Mouse (Mus musculus): ENCODE measurements around the gene Ears2. TPM values are rescaled to one million over a fixed set of nuclear protein-coding genes. Genes with fewer than 3 reads are reported as not detected.

The Ears2 gene
- polyA plus RNA-seq, 1 experiment from 2014 or later, result 14.5 TPM

DNA sequence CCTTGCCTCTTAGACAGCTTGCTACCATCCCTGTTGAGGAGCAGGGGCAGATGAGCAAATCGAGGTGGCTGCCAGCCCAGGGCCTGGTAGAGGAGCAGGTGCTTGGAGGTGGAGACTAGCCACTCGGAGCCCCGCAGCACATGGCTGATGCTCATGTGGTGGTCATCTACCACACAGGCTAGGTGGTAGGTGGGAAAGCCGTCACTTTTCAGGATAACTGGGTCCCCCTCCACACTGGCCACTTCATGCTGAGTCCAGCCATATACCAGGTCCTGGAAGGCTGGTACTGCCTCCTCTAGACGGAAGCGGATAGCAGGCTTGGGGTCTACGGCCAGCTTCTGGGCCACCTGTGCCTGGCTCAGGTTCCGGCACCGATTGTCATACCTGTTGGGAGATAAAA is 18.9 kb downstream of the Ears2 start:
- Histone ChIP-seq H3K4me1 (replicated peaks; ENCODE audit: control insufficient read depth, insufficient read depth, low read length) (no peaks in the 10 kb centered on the region), H3K9me3 (ENCODE audit: control insufficient read depth, low read length) (no peaks in the 10 kb centered on the region), H3K9ac (ENCODE audit: low read depth, low read length) (no peak overlapping the region), H3K27ac (ENCODE audit: low read depth, low read length) (no peak overlapping the region), H3K36me3 (ENCODE audit: control insufficient read depth, insufficient read depth, low read length) (0 out of 2 replicates have a peak, but pooled peaks cover 2% of the 10 kb centered on the region), H3K4me3 (ENCODE audit: low read depth, low read length) (no peak overlapping the region), H3K4me2 (replicated peaks; ENCODE audit: low read depth, low read length) (no peak overlapping the region), H3K27me3 (ENCODE audit: control insufficient read depth, insufficient read depth, low read length) (no peaks in the 10 kb centered on the region)
- no peak for DNase-seq (ENCODE audit: low spot score)
- no peak for ATAC-seq (ENCODE audit: low FRiP score)
- WGBS, result 94% methylated on average over 9 of the region's 9 CpGs

DNA sequence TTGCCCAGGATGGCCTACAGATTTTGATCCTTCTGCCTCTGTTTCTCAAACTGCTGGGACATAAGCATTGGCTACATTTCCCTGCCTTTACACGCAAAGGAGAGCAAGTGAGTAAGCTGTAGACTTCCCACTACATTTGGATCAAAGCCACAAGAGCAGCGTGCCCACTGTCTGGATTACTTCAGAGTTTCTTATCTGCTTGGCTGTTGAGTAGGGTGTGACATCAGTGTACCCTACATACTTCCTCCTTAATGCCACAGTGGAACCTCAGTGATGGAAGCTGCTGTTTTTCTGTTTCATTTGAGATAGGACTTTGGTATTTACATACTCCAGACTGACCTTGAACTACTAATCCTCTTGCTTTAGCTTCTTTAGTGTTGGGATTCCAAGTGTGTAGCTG is 20.2 kb downstream of the Ears2 start:
- DNase-seq (ENCODE audit: low spot score) (no peak), ATAC-seq (ENCODE audit: low FRiP score) (no peak)
- H3K27ac ChIP-seq (ENCODE audit: low read depth, low read length), result no peak overlapping the region
- WGBS, result 95% methylated on average over 2 of the region's 2 CpGs
- H3K9me3 ChIP-seq (ENCODE audit: control insufficient read depth, low read length), result no peaks in the 10 kb centered on the region
- H3K36me3 ChIP-seq (ENCODE audit: control insufficient read depth, insufficient read depth, low read length), result 0 out of 2 replicates have a peak, but pooled peaks cover 2% of the 10 kb centered on the region
- H3K4me2 ChIP-seq (replicated peaks; ENCODE audit: low read depth, low read length), result no peak overlapping the region
- no peaks in the 10 kb centered on the region for H3K27me3 ChIP-seq (ENCODE audit: control insufficient read depth, insufficient read depth, low read length)
- no peak overlapping the region for H3K4me3 ChIP-seq (ENCODE audit: low read depth, low read length)
- H3K9ac ChIP-seq (ENCODE audit: low read depth, low read length), result no peak overlapping the region
- H3K4me1 ChIP-seq (replicated peaks; ENCODE audit: control insufficient read depth, insufficient read depth, low read length), result no peaks in the 10 kb centered on the region

DNA sequence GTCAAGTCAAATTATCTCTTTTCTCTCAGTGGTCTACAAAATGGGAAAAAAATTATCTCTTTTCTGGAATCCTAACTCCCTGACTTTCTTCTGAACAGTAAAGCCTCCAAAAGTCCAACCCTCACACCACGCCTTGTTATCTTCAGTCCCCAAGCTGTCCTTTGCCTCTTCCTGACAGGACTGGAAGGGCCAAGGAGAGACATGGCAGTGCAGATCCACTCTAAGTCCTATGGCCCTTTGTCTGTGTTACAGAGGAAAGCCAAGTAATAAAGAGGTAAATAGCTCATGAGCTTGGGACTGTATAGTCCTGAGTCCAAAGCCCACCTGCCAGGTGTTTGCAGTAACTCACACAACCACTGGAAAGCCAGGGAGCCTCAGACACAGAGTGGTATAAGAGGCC is 21.4 kb downstream of the Ears2 start:
- no peak overlapping the region for H3K4me3 ChIP-seq (ENCODE audit: low read depth, low read length)
- H3K4me2 ChIP-seq (replicated peaks; ENCODE audit: low read depth, low read length), result no peak overlapping the region
- no peak overlapping the region for H3K27ac ChIP-seq (ENCODE audit: low read depth, low read length)
- no peaks in the 10 kb centered on the region for H3K4me1 ChIP-seq (replicated peaks; ENCODE audit: control insufficient read depth, insufficient read depth, low read length)
- no peak overlapping the region for H3K9ac ChIP-seq (ENCODE audit: low read depth, low read length)
- 95% methylated on average over 1 of the region's 1 CpGs for WGBS
- DNase-seq (ENCODE audit: low spot score) (no peak), ATAC-seq (ENCODE audit: low FRiP score) (no peak)
- H3K36me3 ChIP-seq (ENCODE audit: control insufficient read depth, insufficient read depth, low read length), result no peaks in the 10 kb centered on the region
- no peaks in the 10 kb centered on the region for H3K9me3 ChIP-seq (ENCODE audit: control insufficient read depth, low read length)
- no peaks in the 10 kb centered on the region for H3K27me3 ChIP-seq (ENCODE audit: control insufficient read depth, insufficient read depth, low read length)

DNA sequence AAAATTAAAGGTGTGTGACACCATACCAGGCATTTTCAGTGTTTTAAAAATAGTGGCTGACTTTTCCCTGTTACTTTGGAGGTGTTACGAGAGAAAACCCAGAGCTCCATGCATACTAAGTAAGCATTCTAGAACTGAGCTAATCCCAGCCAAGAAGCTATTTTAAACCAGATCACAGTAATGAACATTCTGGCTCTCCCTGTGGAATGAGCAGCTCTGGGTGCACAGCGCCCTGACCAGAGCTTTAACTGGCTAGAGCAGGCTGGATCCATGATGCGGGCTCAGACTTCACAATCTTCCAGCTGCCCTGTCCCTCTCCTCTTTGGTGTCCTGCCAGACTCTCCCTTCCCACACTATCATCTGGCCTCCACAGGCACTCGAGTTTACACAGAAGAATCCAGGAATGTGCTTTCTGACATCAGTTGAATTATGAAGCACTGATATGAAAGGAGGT is 21.9 kb downstream of the Ears2 start:
- no peaks in the 10 kb centered on the region for H3K9me3 ChIP-seq (ENCODE audit: control insufficient read depth, low read length)
- no peak overlapping the region for H3K27ac ChIP-seq (ENCODE audit: low read depth, low read length)
- H3K36me3 ChIP-seq (ENCODE audit: control insufficient read depth, insufficient read depth, low read length), result no peaks in the 10 kb centered on the region
- no peak for ATAC-seq (ENCODE audit: low FRiP score)
- H3K27me3 ChIP-seq (ENCODE audit: control insufficient read depth, insufficient read depth, low read length), result no peaks in the 10 kb centered on the region
- H3K4me2 ChIP-seq (replicated peaks; ENCODE audit: low read depth, low read length), result no peak overlapping the region
- DNase-seq (ENCODE audit: low spot score), result no peak
- no peak overlapping the region for H3K4me3 ChIP-seq (ENCODE audit: low read depth, low read length)
- H3K9ac ChIP-seq (ENCODE audit: low read depth, low read length), result no peak overlapping the region
- 96% methylated on average over 4 of the region's 4 CpGs for WGBS
- no peaks in the 10 kb centered on the region for H3K4me1 ChIP-seq (replicated peaks; ENCODE audit: control insufficient read depth, insufficient read depth, low read length)

DNA sequence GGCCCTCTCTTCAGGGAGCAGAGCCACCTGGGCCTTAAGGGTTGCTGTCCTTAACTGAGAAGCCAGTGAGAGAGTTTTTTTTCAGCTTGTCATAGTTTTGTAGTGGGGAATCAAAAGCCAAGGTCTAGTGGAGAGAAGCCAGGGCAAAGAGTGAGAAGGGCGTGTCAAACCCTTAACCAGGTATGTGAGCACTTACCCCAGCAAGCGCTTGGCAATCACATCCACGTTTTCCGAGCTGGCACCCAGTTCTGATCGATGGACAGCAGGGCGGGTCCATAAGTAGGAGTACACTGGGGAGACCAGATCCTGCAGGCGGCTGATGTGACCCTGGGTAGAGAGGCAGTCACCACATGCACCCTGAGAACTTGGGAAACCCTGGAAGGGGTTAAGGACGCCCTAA is 23.0 kb downstream of the Ears2 start:
- H3K4me3 ChIP-seq (ENCODE audit: low read depth, low read length), result no peak overlapping the region
- H3K9ac ChIP-seq (ENCODE audit: low read depth, low read length), result no peak overlapping the region
- H3K27me3 ChIP-seq (ENCODE audit: control insufficient read depth, insufficient read depth, low read length), result no peaks in the 10 kb centered on the region
- no peak for DNase-seq (ENCODE audit: low spot score)
- ATAC-seq (ENCODE audit: low FRiP score), result no peak
- no peak overlapping the region for H3K27ac ChIP-seq (ENCODE audit: low read depth, low read length)
- no peaks in the 10 kb centered on the region for H3K4me1 ChIP-seq (replicated peaks; ENCODE audit: control insufficient read depth, insufficient read depth, low read length)
- no peak overlapping the region for H3K4me2 ChIP-seq (replicated peaks; ENCODE audit: low read depth, low read length)
- no peaks in the 10 kb centered on the region for H3K36me3 ChIP-seq (ENCODE audit: control insufficient read depth, insufficient read depth, low read length)
- WGBS, result 86% methylated on average over 8 of the region's 8 CpGs
- H3K9me3 ChIP-seq (ENCODE audit: control insufficient read depth, low read length), result no peaks in the 10 kb centered on the region

DNA sequence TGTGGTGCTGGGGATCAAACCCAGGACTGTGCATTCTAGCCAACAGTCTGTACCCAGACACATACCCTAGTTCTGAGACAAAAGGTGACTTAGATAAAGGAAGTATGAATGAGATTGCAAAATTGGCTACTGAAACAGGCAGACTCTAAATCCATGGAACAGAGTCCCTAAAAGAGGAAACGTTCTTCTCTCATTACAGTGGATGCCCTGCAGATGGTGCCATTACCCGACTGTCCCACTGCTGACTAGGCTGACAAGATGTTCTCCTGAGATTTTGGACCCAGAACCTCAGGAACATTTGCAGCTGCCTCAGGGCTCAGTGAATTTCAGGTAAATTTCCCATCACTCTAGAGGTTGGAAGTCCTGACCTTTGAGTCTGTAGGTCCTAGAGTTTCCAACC is 32.7 kb downstream of the Ears2 start:
- Histone ChIP-seq H3K27me3 (ENCODE audit: control insufficient read depth, insufficient read depth, low read length) (no peaks in the 10 kb centered on the region), H3K4me1 (replicated peaks; ENCODE audit: control insufficient read depth, insufficient read depth, low read length) (no peaks in the 10 kb centered on the region), H3K36me3 (ENCODE audit: control insufficient read depth, insufficient read depth, low read length) (no peaks in the 10 kb centered on the region), H3K4me2 (replicated peaks; ENCODE audit: low read depth, low read length) (no peak overlapping the region), H3K9me3 (ENCODE audit: control insufficient read depth, low read length) (no peaks in the 10 kb centered on the region), H3K9ac (ENCODE audit: low read depth, low read length) (no peak overlapping the region), H3K4me3 (ENCODE audit: low read depth, low read length) (no peak overlapping the region), H3K27ac (ENCODE audit: low read depth, low read length) (no peak overlapping the region)
- ATAC-seq (ENCODE audit: low FRiP score), result no peak
- DNase-seq (ENCODE audit: low spot score), result no peak
- 39% methylated on average over 2 of the region's 2 CpGs for WGBS

DNA sequence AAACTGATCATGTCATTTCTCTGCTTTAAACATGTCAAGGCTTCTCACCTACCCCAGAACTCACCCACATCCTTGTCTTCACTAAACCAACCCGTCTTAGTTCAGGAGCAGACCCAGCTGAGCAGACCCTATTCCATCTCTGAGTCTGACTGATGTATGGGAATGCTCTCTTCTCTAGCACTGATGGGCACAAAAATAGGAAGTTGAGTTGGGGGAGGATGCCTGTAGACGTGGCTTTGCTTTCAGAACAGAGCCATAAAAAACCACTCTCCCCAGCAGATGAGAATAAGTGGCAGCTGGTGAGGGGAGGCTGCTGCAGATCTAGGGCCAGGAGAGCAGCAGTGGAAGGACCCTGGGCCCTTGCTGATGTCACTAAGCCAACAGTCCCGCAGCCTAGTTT is 33.7 kb downstream of the Ears2 start:
- Histone ChIP-seq H3K4me3 (ENCODE audit: low read depth, low read length) (no peak overlapping the region), H3K4me2 (replicated peaks; ENCODE audit: low read depth, low read length) (no peak overlapping the region), H3K36me3 (ENCODE audit: control insufficient read depth, insufficient read depth, low read length) (no peaks in the 10 kb centered on the region), H3K9ac (ENCODE audit: low read depth, low read length) (no peak overlapping the region), H3K27me3 (ENCODE audit: control insufficient read depth, insufficient read depth, low read length) (no peaks in the 10 kb centered on the region), H3K4me1 (replicated peaks; ENCODE audit: control insufficient read depth, insufficient read depth, low read length) (no peaks in the 10 kb centered on the region), H3K9me3 (ENCODE audit: control insufficient read depth, low read length) (no peaks in the 10 kb centered on the region), H3K27ac (ENCODE audit: low read depth, low read length) (no peak overlapping the region)
- ATAC-seq (ENCODE audit: low FRiP score) (no peak), DNase-seq (ENCODE audit: low spot score) (no peak)
- WGBS, result 81% methylated on average over 3 of the region's 3 CpGs

DNA sequence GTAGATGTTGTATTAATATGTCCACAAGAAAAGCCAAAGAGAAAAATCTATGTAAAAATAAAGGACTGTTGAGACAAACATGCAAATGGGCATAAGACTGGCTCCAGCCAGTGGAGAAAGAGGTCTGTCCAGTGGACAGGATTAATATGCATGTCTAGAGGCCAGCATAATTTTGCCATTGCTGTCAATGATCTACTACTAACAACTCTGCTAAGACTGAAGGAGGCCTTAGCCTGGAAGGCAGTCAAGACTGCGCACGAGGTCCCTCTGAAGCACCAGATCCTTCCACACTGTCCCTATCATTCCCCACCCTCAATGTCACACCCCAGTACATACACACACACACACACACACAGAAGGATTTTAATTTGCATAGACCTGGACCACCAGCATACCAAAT is 44.9 kb downstream of the Ears2 start:
- Histone ChIP-seq H3K4me2 (replicated peaks; ENCODE audit: low read depth, low read length) (no peak overlapping the region), H3K9me3 (ENCODE audit: control insufficient read depth, low read length) (no peaks in the 10 kb centered on the region), H3K4me1 (replicated peaks; ENCODE audit: control insufficient read depth, insufficient read depth, low read length) (no peaks in the 10 kb centered on the region), H3K4me3 (ENCODE audit: low read depth, low read length) (no peak overlapping the region), H3K36me3 (ENCODE audit: control insufficient read depth, insufficient read depth, low read length) (no peaks in the 10 kb centered on the region), H3K9ac (ENCODE audit: low read depth, low read length) (no peak overlapping the region), H3K27ac (ENCODE audit: low read depth, low read length) (no peak overlapping the region), H3K27me3 (ENCODE audit: control insufficient read depth, insufficient read depth, low read length) (no peaks in the 10 kb centered on the region)
- no peak for ATAC-seq (ENCODE audit: low FRiP score)
- 95% methylated on average over 2 of the region's 2 CpGs for WGBS
- DNase-seq (ENCODE audit: low spot score), result no peak

DNA sequence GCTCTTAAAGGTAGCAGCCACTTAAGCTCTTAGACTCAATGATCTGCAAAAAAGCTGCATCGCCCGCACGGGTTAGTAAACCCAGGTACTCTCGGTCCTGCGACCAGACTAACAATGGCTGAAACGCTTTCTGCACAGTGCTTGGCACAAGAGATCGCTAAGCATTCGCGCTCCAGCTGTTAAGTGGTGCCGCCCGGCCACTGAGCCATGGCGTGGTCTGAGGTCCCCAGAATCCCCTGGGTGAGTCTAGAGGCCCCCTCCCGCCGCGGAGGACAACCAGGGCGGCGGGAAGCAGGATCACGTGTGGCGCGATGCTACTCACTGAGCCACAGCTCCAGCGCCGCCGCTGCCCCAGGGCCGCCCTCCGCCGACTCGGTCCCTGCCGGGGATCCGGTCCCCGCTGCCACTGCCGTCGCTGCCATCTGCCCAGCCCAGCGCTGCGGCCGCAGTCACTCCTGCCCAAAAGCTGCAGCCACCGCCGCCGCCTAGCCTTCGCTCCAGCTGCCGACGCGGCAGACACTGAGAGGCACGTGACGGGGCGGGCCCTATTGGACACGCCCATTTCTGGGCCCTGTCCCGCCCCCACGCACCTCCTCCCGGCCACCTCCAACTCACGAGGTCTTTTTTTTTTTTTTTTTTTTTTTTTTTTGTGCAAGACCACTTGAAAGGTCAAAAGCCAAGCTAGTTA is 46.3 kb downstream of the Ears2 start, which contains the start of gene Gga2:
TSS of gene Gga2 (minus strand) at position 556 of the 688 bp plus-strand sequence.
- DNase-seq (ENCODE audit: low spot score), result peak; percentile 91
- Histone ChIP-seq H3K27ac (ENCODE audit: low read depth, low read length) (peak within 1 kb of the TSS; percentile 85), H3K27me3 (ENCODE audit: control insufficient read depth, insufficient read depth, low read length) (no peaks in the 10 kb centered on the region), H3K4me1 (replicated peaks; ENCODE audit: control insufficient read depth, insufficient read depth, low read length) (no peaks in the 10 kb centered on the region; the same call in 1 of the 2 replicates), H3K4me3 (ENCODE audit: low read depth, low read length) (peak within 1 kb of the TSS; percentile 66), H3K36me3 (ENCODE audit: control insufficient read depth, insufficient read depth, low read length) (no peaks in the 10 kb centered on the region), H3K4me2 (replicated peaks; ENCODE audit: low read depth, low read length) (peak within 1 kb of the TSS; percentile 65), H3K9ac (ENCODE audit: low read depth, low read length) (peak within 1 kb of the TSS; percentile 74), H3K9me3 (ENCODE audit: control insufficient read depth, low read length) (no peaks in the 10 kb centered on the region)
- peak; percentile 88 for ATAC-seq (ENCODE audit: low FRiP score)
- WGBS, result under 1% methylated on average over 50 of the region's 50 CpGs

Data from hindbrain, embryonic 11.5 days (tissue).